Mouse (Mus musculus): ENCODE measurements at regions not wholly inside any gene's neighbourhood (a gene's known extent, or its start where the extent isn't known, plus 50 kb on each side); places are given as distances from the start of the nearest gene placed in this dataset.

- Histone ChIP-seq H3K36me3 (ENCODE audit: control insufficient read depth, insufficient read depth, low read length) (no peaks in the 10 kb centered on the region), H3K4me2 (ENCODE audit: low read depth, low read length, severe bottlenecking) (peak overlapping the region; percentile 37; the same call in 1 of the 2 replicates), H3K4me3 (ENCODE audit: low read depth, low read length) (peak overlapping the region; percentile 11; the same call in 1 of the 2 replicates), H3K9ac (ENCODE audit: low read length) (peak overlapping the region; percentile 55), H3K9me3 (ENCODE audit: control insufficient read depth, low read length) (no peaks in the 10 kb centered on the region), H3K4me1 (replicated peaks; ENCODE audit: control insufficient read depth, insufficient read depth, low read length) (peaks cover 6% of the 10 kb centered on the region; the same call in 1 of the 2 replicates), H3K27me3 (ENCODE audit: control insufficient read depth, insufficient read depth, low read length) (no peaks in the 10 kb centered on the region), H3K27ac (ENCODE audit: low read depth, low read length) (peak overlapping the region; percentile 75)
- WGBS, result 7% methylated on average over 23 of the region's 23 CpGs
- ATAC-seq (replicated peaks; ENCODE audit: low FRiP score), result peak; percentile 73
- peak; percentile 80 for DNase-seq (ENCODE audit: low spot score)
Measured at GRCm38 (mm10) chr13:37513905-37514607, 169.0 kb downstream of the Ly86 start.

- Histone ChIP-seq H3K4me2 (ENCODE audit: low read depth, low read length, severe bottlenecking) (no peak overlapping the region), H3K9ac (ENCODE audit: low read length) (peak overlapping the region; percentile 55; the same call in 1 of the 2 replicates), H3K27me3 (ENCODE audit: control insufficient read depth, insufficient read depth, low read length) (no peaks in the 10 kb centered on the region), H3K36me3 (ENCODE audit: control insufficient read depth, insufficient read depth, low read length) (no peaks in the 10 kb centered on the region), H3K27ac (ENCODE audit: low read depth, low read length) (peak overlapping the region; percentile 37; the same call in 1 of the 2 replicates), H3K4me1 (replicated peaks; ENCODE audit: control insufficient read depth, insufficient read depth, low read length) (peaks cover 4% of the 10 kb centered on the region; the same call in 1 of the 2 replicates), H3K4me3 (ENCODE audit: low read depth, low read length) (no peak overlapping the region), H3K9me3 (ENCODE audit: control insufficient read depth, low read length) (no peaks in the 10 kb centered on the region)
- WGBS, result 72% methylated on average over 12 of the region's 12 CpGs
- ATAC-seq (replicated peaks; ENCODE audit: low FRiP score) (no peak), DNase-seq (ENCODE audit: low spot score) (no peak)
Measured at GRCm38 (mm10) chr13:37514641-37515305, 169.8 kb downstream of the Ly86 start.

- H3K9ac ChIP-seq (ENCODE audit: low read length), result no peak overlapping the region
- WGBS, result 24% methylated on average over 14 of the region's 14 CpGs
- no peaks in the 10 kb centered on the region for H3K9me3 ChIP-seq (ENCODE audit: control insufficient read depth, low read length)
- no peak overlapping the region for H3K4me2 ChIP-seq (ENCODE audit: low read depth, low read length, severe bottlenecking)
- DNase-seq (ENCODE audit: low spot score) (peak; percentile 60), ATAC-seq (replicated peaks; ENCODE audit: low FRiP score) (peak; percentile 78)
- peaks cover 4% of the 10 kb centered on the region; the same call in 1 of the 2 replicates for H3K4me1 ChIP-seq (replicated peaks; ENCODE audit: control insufficient read depth, insufficient read depth, low read length)
- H3K27ac ChIP-seq (ENCODE audit: low read depth, low read length), result no peak overlapping the region
- H3K4me3 ChIP-seq (ENCODE audit: low read depth, low read length), result no peak overlapping the region
- H3K36me3 ChIP-seq (ENCODE audit: control insufficient read depth, insufficient read depth, low read length), result no peaks in the 10 kb centered on the region
- H3K27me3 ChIP-seq (ENCODE audit: control insufficient read depth, insufficient read depth, low read length), result no peaks in the 10 kb centered on the region
Measured at GRCm38 (mm10) chr13:37517055-37517807, 172.2 kb downstream of the Ly86 start.

GRCm38 (mm10) chr13:37519948-37520347 is 174.9 kb downstream of the Ly86 start:
- no peak overlapping the region for H3K4me2 ChIP-seq (ENCODE audit: low read depth, low read length, severe bottlenecking)
- no peak overlapping the region for H3K27ac ChIP-seq (ENCODE audit: low read depth, low read length)
- no peak overlapping the region for H3K9ac ChIP-seq (ENCODE audit: low read length)
- ATAC-seq (replicated peaks; ENCODE audit: low FRiP score) (no peak), DNase-seq (ENCODE audit: low spot score) (no peak)
- H3K9me3 ChIP-seq (ENCODE audit: control insufficient read depth, low read length), result no peaks in the 10 kb centered on the region
- no peaks in the 10 kb centered on the region; the same call in 1 of the 2 replicates for H3K4me1 ChIP-seq (replicated peaks; ENCODE audit: control insufficient read depth, insufficient read depth, low read length)
- WGBS, result 72% methylated on average over 3 of the region's 3 CpGs
- H3K4me3 ChIP-seq (ENCODE audit: low read depth, low read length), result no peak overlapping the region
- no peaks in the 10 kb centered on the region for H3K27me3 ChIP-seq (ENCODE audit: control insufficient read depth, insufficient read depth, low read length)
- no peaks in the 10 kb centered on the region for H3K36me3 ChIP-seq (ENCODE audit: control insufficient read depth, insufficient read depth, low read length)

- peak; percentile 33 for DNase-seq (ENCODE audit: low spot score)
- Histone ChIP-seq H3K4me2 (ENCODE audit: low read depth, low read length, severe bottlenecking) (no peak overlapping the region), H3K9ac (ENCODE audit: low read length) (no peak overlapping the region), H3K27ac (ENCODE audit: low read depth, low read length) (no peak overlapping the region), H3K36me3 (ENCODE audit: control insufficient read depth, insufficient read depth, low read length) (no peaks in the 10 kb centered on the region), H3K9me3 (ENCODE audit: control insufficient read depth, low read length) (no peaks in the 10 kb centered on the region), H3K27me3 (ENCODE audit: control insufficient read depth, insufficient read depth, low read length) (no peaks in the 10 kb centered on the region), H3K4me3 (ENCODE audit: low read depth, low read length) (no peak overlapping the region), H3K4me1 (replicated peaks; ENCODE audit: control insufficient read depth, insufficient read depth, low read length) (no peaks in the 10 kb centered on the region)
- ATAC-seq (replicated peaks; ENCODE audit: low FRiP score), result no peak
- WGBS, result 80% methylated on average over 15 of the region's 15 CpGs
Measured at GRCm38 (mm10) chr13:37525097-37525726, 180.2 kb downstream of the Ly86 start.

- no peak for ATAC-seq (replicated peaks; ENCODE audit: low FRiP score)
- H3K4me3 ChIP-seq (ENCODE audit: low read depth, low read length), result no peak overlapping the region
- 85% methylated on average over 8 of the region's 8 CpGs for WGBS
- no peaks in the 10 kb centered on the region for H3K9me3 ChIP-seq (ENCODE audit: control insufficient read depth, low read length)
- H3K27ac ChIP-seq (ENCODE audit: low read depth, low read length), result no peak overlapping the region
- DNase-seq (ENCODE audit: low spot score), result peak; percentile 45
- no peak overlapping the region for H3K9ac ChIP-seq (ENCODE audit: low read length)
- no peaks in the 10 kb centered on the region for H3K27me3 ChIP-seq (ENCODE audit: control insufficient read depth, insufficient read depth, low read length)
- H3K4me1 ChIP-seq (replicated peaks; ENCODE audit: control insufficient read depth, insufficient read depth, low read length), result no peaks in the 10 kb centered on the region
- no peaks in the 10 kb centered on the region for H3K36me3 ChIP-seq (ENCODE audit: control insufficient read depth, insufficient read depth, low read length)
- H3K4me2 ChIP-seq (ENCODE audit: low read depth, low read length, severe bottlenecking), result no peak overlapping the region
Measured at GRCm38 (mm10) chr13:37526102-37526501, 181.1 kb downstream of the Ly86 start.

GRCm38 (mm10) chr13:37528380-37528779 is 183.4 kb downstream of the Ly86 start:
- Histone ChIP-seq H3K9ac (ENCODE audit: low read length) (no peak overlapping the region), H3K36me3 (ENCODE audit: control insufficient read depth, insufficient read depth, low read length) (no peaks in the 10 kb centered on the region), H3K4me2 (ENCODE audit: low read depth, low read length, severe bottlenecking) (no peak overlapping the region), H3K27me3 (ENCODE audit: control insufficient read depth, insufficient read depth, low read length) (no peaks in the 10 kb centered on the region), H3K9me3 (ENCODE audit: control insufficient read depth, low read length) (no peaks in the 10 kb centered on the region), H3K27ac (ENCODE audit: low read depth, low read length) (no peak overlapping the region), H3K4me3 (ENCODE audit: low read depth, low read length) (no peak overlapping the region), H3K4me1 (replicated peaks; ENCODE audit: control insufficient read depth, insufficient read depth, low read length) (no peaks in the 10 kb centered on the region)
- DNase-seq (ENCODE audit: low spot score) (no peak), ATAC-seq (replicated peaks; ENCODE audit: low FRiP score) (no peak)
- WGBS, result 62% methylated on average over 9 of the region's 9 CpGs

- Histone ChIP-seq H3K9me3 (ENCODE audit: control insufficient read depth, low read length) (no peaks in the 10 kb centered on the region), H3K36me3 (ENCODE audit: control insufficient read depth, insufficient read depth, low read length) (no peaks in the 10 kb centered on the region), H3K4me1 (replicated peaks; ENCODE audit: control insufficient read depth, insufficient read depth, low read length) (no peaks in the 10 kb centered on the region), H3K27me3 (ENCODE audit: control insufficient read depth, insufficient read depth, low read length) (no peaks in the 10 kb centered on the region), H3K4me2 (ENCODE audit: low read depth, low read length, severe bottlenecking) (no peak overlapping the region), H3K27ac (ENCODE audit: low read depth, low read length) (no peak overlapping the region), H3K9ac (ENCODE audit: low read length) (no peak overlapping the region), H3K4me3 (ENCODE audit: low read depth, low read length) (no peak overlapping the region)
- WGBS, result 83% methylated on average over 7 of the region's 7 CpGs
- ATAC-seq (replicated peaks; ENCODE audit: low FRiP score), result no peak
- peak; percentile 28 for DNase-seq (ENCODE audit: low spot score)
Measured at GRCm38 (mm10) chr13:37528876-37529275, 183.9 kb downstream of the Ly86 start.

Data from forebrain, embryonic 11.5 days (tissue).